Mouse (Mus musculus): ENCODE results near the gene Col7a1.

GRCm38 (mm10) chr9:108963577-108963976 lies 10.2 kb downstream of the Col7a1 start:
- TF ChIP-seq POLR2A (IDR thresholded peaks at IDR 0.05; ENCODE audit: borderline replicate concordance, low read depth, low read length) (no peak), CTCF (IDR thresholded peaks at IDR 0.05; ENCODE audit: low read depth, low read length) (no peak)
